11 mouse cellular contexts compared by ENCODE assay signal in genomic region chr10:96373481-96373880, GRCm38 (mm10).
A peak's percentile ranks its signal among the peaks of the same experiment; 100 is the strongest.
DNase-seq lines count a peak whose midpoint lies in the region; ATAC-seq and TF ChIP-seq lines count a peak whose summit lies in the region.
"Had no signal": no experiment of that assay in that cellular context is flagged by ENCODE, and none has a peak within 500 bp of the region (broad histone marks: within the 10 kb centered on the region; RNA-seq: fewer than 3 reads in every experiment).

No protein-coding gene starts in this region.

- H3K27ac ChIP-seq in liver, embryonic 15.5 days (replicated peaks), result 0 out of 2 replicates have a peak overlapping the region, but pooled peaks have one; percentile 4
- H3K27ac ChIP-seq in liver, embryonic 11.5 days (ENCODE audit: low read depth, low read length), result no peak overlapping the region
- H3K27ac ChIP-seq in thymus, adult 2 months (ENCODE audit: control insufficient read depth, insufficient read depth, low read length), result peak overlapping the region; percentile 90

- no peak for DNase-seq in liver, embryonic 11.5 days (ENCODE audit: low spot score)
- DNase-seq in thymus, adult 2 months, result peak; percentile 55
- DNase-seq in adipocyte (ENCODE audit: low spot score), result no peak
- no peak for DNase-seq in layer of hippocampus, postnatal 36 days
- DNase-seq in urinary bladder, postnatal 4 days (ENCODE audit: low spot score in 2 of 2), result no peak
- DNase-seq: adrenal gland, adult 8-10 months; cerebellum, postnatal 36 days had no signal

- 23% methylated on average over 7 of the region's 7 CpGs for WGBS in liver, embryonic 15.5 days (ENCODE audit: insufficient replicate concordance)
- WGBS in liver, embryonic 11.5 days, result 41% methylated on average over 7 of the region's 7 CpGs
- WGBS in thymus, adult 2 months, result 22% methylated on average over 7 of the region's 7 CpGs

- H3K36me3 ChIP-seq in liver, embryonic 15.5 days (replicated peaks), result no peaks in the 10 kb centered on the region
- no peaks in the 10 kb centered on the region for H3K36me3 ChIP-seq in liver, embryonic 11.5 days (ENCODE audit: control insufficient read depth, insufficient read depth, low read length)
- no peaks in the 10 kb centered on the region for H3K36me3 ChIP-seq in thymus, adult 2 months (ENCODE audit: control insufficient read depth, insufficient read depth, low read length)
- H3K36me3 ChIP-seq: heart, embryonic 13.5 days had no signal

- no peaks in the 10 kb centered on the region for H3K9me3 ChIP-seq in liver, embryonic 15.5 days (replicated peaks)
- H3K9me3 ChIP-seq in liver, embryonic 11.5 days (ENCODE audit: control insufficient read depth, low read length), result no peaks in the 10 kb centered on the region
- H3K9me3 ChIP-seq: heart, embryonic 13.5 days had no signal

- H3K4me1 ChIP-seq in liver, embryonic 15.5 days (replicated peaks), result 0 out of 2 replicates have a peak, but pooled peaks cover 4% of the 10 kb centered on the region
- no peaks in the 10 kb centered on the region; the same call in 1 of the 2 replicates for H3K4me1 ChIP-seq in liver, embryonic 11.5 days (replicated peaks; ENCODE audit: control insufficient read depth, insufficient read depth, low read length)
- peaks cover 38% of the 10 kb centered on the region for H3K4me1 ChIP-seq in thymus, adult 2 months (replicated peaks; ENCODE audit: control insufficient read depth, insufficient read depth, low read length)

- no peak for ATAC-seq in liver, embryonic 15.5 days (ENCODE audit: insufficient read depth)
- no peak for ATAC-seq in liver, embryonic 11.5 days (replicated peaks; ENCODE audit: low FRiP score)
- peak; percentile 30 for ATAC-seq in activated CD4-positive, CD25-positive, alpha-beta regulatory T cell, adult 4 months
- peak; percentile 38 for ATAC-seq in megakaryocyte progenitor cell, adult 5-6 weeks (replicated peaks; ENCODE audit: poor library complexity)

- H3K4me2 ChIP-seq in liver, embryonic 15.5 days, result no peak overlapping the region
- H3K4me2 ChIP-seq in liver, embryonic 11.5 days, result no peak overlapping the region
- H3K4me2 ChIP-seq: heart, embryonic 13.5 days had no signal

- TF ChIP-seq CTCF in thymus, adult 2 months (IDR thresholded peaks at IDR 0.05; ENCODE audit: borderline replicate concordance, control insufficient read depth, extremely low read depth, insufficient read depth, low read length, poor library complexity), result no peak

- H3K4me3 ChIP-seq in liver, embryonic 15.5 days (replicated peaks), result no peak overlapping the region
- no peak overlapping the region for H3K4me3 ChIP-seq in liver, embryonic 11.5 days (ENCODE audit: low read depth, low read length)
- H3K4me3 ChIP-seq in thymus, adult 2 months (ENCODE audit: control insufficient read depth, insufficient read depth, low read length), result no peak overlapping the region
- H3K4me3 ChIP-seq: heart, embryonic 13.5 days had no signal

- no peaks in the 10 kb centered on the region for H3K27me3 ChIP-seq in liver, embryonic 15.5 days
- no peaks in the 10 kb centered on the region for H3K27me3 ChIP-seq in liver, embryonic 11.5 days (replicated peaks; ENCODE audit: control insufficient read depth, insufficient read depth, low read length)
- no peaks in the 10 kb centered on the region for H3K27me3 ChIP-seq in thymus, adult 2 months (ENCODE audit: control insufficient read depth, insufficient read depth, low read length)
- H3K27me3 ChIP-seq: heart, embryonic 13.5 days had no signal

- H3K9ac ChIP-seq in liver, embryonic 15.5 days, result no peak overlapping the region
- no peak overlapping the region for H3K9ac ChIP-seq in liver, embryonic 11.5 days (ENCODE audit: low read depth, low read length)
- H3K9ac ChIP-seq: heart, embryonic 13.5 days had no signal

- TF ChIP-seq POLR2A in thymus, adult 2 months (IDR thresholded peaks at IDR 0.05; ENCODE audit: control insufficient read depth, extremely low read depth, insufficient read depth, low read length, poor library complexity), result no peak

Comparison
In these comparisons a context has a peak if more than half of its experiments do, and no peak if none do; other contexts are left out.
1. ATAC-seq: peak in activated CD4-positive, CD25-positive, alpha-beta regulatory T cell, adult 4 months (single experiment) and megakaryocyte progenitor cell, adult 5-6 weeks (single experiment); none in liver, embryonic 15.5 days (single experiment) and liver, embryonic 11.5 days (single experiment).